Mouse (Mus musculus): ENCODE measurements around the gene Srrt. TPM values are rescaled to one million over a fixed set of nuclear protein-coding genes. Genes with fewer than 3 reads are reported as not detected.
A peak's percentile ranks its signal among the peaks of the same experiment; 100 is the strongest.
"Not testable (repeated sequence)": the region's sequence is repeated elsewhere in the genome, so short reads cannot be mapped to it uniquely, and the experiment has no call there.

Gene Srrt
- polyA plus RNA-seq, 1 experiment, result 461 TPM

DNA sequence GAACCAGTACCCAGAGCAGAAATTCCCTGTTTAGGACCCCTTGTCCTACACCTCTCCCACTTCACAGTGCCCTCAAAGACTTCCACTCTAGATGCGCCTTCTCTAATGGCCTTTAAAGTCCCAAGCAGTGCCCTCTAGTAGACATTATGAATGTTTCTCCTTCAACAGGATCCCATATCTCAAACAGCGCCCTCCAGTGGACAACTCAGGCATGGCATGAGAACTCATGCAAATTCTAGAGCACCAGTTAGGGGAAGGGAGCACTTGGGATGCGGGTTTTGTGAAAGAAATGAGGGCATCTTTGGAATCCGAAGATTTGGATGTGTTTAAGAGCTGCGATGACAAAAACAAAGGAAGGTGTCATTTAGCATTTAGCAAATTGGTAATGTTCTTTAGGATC is 22.4 kb downstream of the Srrt start:
- 53% methylated on average over 5 of the region's 5 CpGs for WGBS
- no peaks in the 10 kb centered on the region; the same call in 1 of the 2 replicates for H3K4me1 ChIP-seq (ENCODE audit: control insufficient read depth, insufficient read depth, low read length)

GRCm38 (mm10) chr5:137284411-137284810 is 23.1 kb downstream of the Srrt start:
- not testable (repeated sequence) for H3K4me1 ChIP-seq (ENCODE audit: control insufficient read depth, insufficient read depth, low read length); H3K4me3 ChIP-seq (replicated peaks; ENCODE audit: control insufficient read depth, low read depth, low read length)
- 81% methylated on average over 6 of the region's 6 CpGs for WGBS

More for the DNA sequence above, 22.4 kb downstream of the Srrt start:
- no peak overlapping the region for H3K27ac ChIP-seq (ENCODE audit: control insufficient read depth, insufficient read depth, low read depth, low read length, poor library complexity)
- H3K4me3 ChIP-seq (replicated peaks; ENCODE audit: control insufficient read depth, low read depth, low read length), result no peak overlapping the region
- TF ChIP-seq POLR2A (IDR thresholded peaks at IDR 0.05; ENCODE audit: borderline replicate concordance, control insufficient read depth, low read depth, low read length), result no peak
- peak; percentile 35; the same call in 1 of the 2 replicates for TF ChIP-seq CTCF (IDR thresholded peaks at IDR 0.05; ENCODE audit: control insufficient read depth, insufficient read depth, low read length)

GRCm38 (mm10) chr5:137277360-137278342 is 29.8 kb downstream of the Srrt start:
- no peak overlapping the region for H3K4me3 ChIP-seq (replicated peaks; ENCODE audit: control insufficient read depth, low read depth, low read length)
- H3K4me1 ChIP-seq (ENCODE audit: control insufficient read depth, insufficient read depth, low read length), result no peaks in the 10 kb centered on the region; the same call in 1 of the 2 replicates
- WGBS, result 48% methylated on average over 18 of the region's 18 CpGs
- no peak for TF ChIP-seq POLR2A (IDR thresholded peaks at IDR 0.05; ENCODE audit: borderline replicate concordance, control insufficient read depth, low read depth, low read length)
- peak; percentile 27; the same call in 1 of the 2 replicates for TF ChIP-seq CTCF (IDR thresholded peaks at IDR 0.05; ENCODE audit: control insufficient read depth, insufficient read depth, low read length)
- H3K27ac ChIP-seq (ENCODE audit: control insufficient read depth, insufficient read depth, low read depth, low read length, poor library complexity), result no peak overlapping the region

More at GRCm38 (mm10) chr5:137284411-137284810, 23.1 kb downstream of the Srrt start:
- not testable (repeated sequence) for H3K27ac ChIP-seq (ENCODE audit: control insufficient read depth, insufficient read depth, low read depth, low read length, poor library complexity)

DNA sequence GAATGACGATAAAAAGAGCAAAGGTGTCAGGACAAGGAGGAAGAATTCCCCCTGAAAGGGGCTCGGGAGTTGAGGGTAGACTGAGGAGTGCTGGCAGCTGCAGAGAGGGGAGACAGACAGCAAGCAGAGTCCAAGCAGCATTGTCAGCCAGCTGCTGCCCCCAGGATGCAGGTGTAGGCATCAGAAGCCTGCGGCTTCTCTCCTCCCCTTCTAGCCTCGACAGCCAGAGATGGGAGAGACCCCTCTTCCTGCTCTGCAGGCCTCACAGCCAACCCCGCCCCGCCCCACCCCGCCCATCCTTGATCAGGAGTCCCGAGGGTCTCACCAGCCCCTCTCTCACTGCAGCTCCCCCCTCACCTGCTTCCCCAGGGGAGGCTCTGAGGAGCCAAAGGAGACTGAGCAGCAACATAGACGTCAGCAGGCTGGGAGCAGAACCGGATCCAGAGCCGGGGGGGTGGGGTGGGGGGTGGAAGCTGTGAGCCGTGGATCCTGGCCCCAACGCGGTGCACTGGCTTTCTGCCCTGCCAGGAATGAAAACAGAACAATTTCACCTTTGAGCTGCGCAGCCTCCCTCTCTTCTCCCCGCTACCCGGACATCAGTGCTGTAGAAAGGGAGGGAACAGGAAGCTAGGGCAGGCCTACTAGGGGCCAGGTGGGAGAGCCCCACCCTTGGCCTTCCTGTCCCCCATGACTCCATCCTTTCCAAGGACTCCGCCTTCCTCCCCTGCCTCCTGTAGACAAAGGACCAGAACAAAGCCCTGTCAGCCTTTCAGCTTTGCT is 39.2 kb downstream of the Srrt start:
- Histone ChIP-seq H3K27ac (ENCODE audit: control insufficient read depth, insufficient read depth, low read depth, low read length, poor library complexity) (no peak overlapping the region), H3K4me3 (replicated peaks; ENCODE audit: control insufficient read depth, low read depth, low read length) (peak overlapping the region; percentile 53), H3K4me1 (ENCODE audit: control insufficient read depth, insufficient read depth, low read length) (peaks cover 8% of the 10 kb centered on the region)
- 14% methylated on average over 16 of the region's 18 CpGs for WGBS
- TF ChIP-seq POLR2A (IDR thresholded peaks at IDR 0.05; ENCODE audit: borderline replicate concordance, control insufficient read depth, low read depth, low read length) (no peak), CTCF (IDR thresholded peaks at IDR 0.05; ENCODE audit: control insufficient read depth, insufficient read depth, low read length) (no peak)

GRCm38 (mm10) chr5:137264787-137265186 is 42.7 kb downstream of the Srrt start:
- 72% methylated on average over 11 of the region's 11 CpGs for WGBS
- H3K4me1 ChIP-seq (ENCODE audit: control insufficient read depth, insufficient read depth, low read length), result peaks cover 10% of the 10 kb centered on the region
- peak overlapping the region; percentile 48 for H3K4me3 ChIP-seq (replicated peaks; ENCODE audit: control insufficient read depth, low read depth, low read length)
- no peak for TF ChIP-seq CTCF (IDR thresholded peaks at IDR 0.05; ENCODE audit: control insufficient read depth, insufficient read depth, low read length)
- no peak for TF ChIP-seq POLR2A (IDR thresholded peaks at IDR 0.05; ENCODE audit: borderline replicate concordance, control insufficient read depth, low read depth, low read length)
- H3K27ac ChIP-seq (ENCODE audit: control insufficient read depth, insufficient read depth, low read depth, low read length, poor library complexity), result peak overlapping the region; percentile 91

DNA sequence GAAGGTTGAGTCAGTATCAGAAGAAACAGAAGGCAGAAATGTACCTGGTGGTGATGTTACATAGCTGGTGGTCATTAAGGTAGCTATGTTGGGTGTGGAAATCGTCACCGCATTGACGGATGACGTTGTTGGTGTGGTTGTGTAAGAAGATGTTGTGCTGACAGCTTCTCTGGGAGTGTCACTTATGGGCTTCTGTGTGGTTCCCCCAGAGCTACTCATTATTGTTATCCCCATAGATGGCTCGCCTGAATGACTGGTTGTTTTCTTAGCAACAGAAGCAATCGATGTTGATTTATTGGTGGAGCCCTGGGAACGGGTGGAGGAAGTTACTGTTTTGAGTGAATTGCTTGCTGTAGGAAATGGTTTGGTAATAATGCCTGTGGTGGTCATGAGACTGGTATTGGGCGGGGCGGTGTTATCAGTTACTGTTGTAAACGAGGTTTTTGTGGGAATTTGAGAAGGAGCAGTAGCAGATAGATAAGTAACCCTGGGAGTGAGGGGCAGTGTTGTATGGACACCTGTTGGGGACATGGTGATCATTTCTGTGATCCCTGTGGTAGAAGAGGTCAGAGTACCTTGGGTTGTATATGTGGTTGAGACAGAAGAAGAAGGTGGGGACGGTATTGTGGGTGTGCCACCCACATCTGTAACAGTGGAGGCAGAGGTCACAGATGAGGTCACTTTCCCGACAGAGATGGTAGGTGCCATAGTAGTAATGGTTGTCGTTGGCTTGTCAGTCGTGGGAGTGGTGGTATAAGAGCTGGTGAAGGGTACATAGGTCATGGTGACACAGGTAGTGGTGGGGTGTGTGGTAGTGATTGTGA is 43.4 kb downstream of the Srrt start:
- H3K27ac ChIP-seq (ENCODE audit: control insufficient read depth, insufficient read depth, low read depth, low read length, poor library complexity), result peak overlapping the region; percentile 91
- H3K4me3 ChIP-seq (replicated peaks; ENCODE audit: control insufficient read depth, low read depth, low read length), result peak overlapping the region; percentile 49
- TF ChIP-seq POLR2A (IDR thresholded peaks at IDR 0.05; ENCODE audit: borderline replicate concordance, control insufficient read depth, low read depth, low read length), result no peak
- TF ChIP-seq CTCF (IDR thresholded peaks at IDR 0.05; ENCODE audit: control insufficient read depth, insufficient read depth, low read length), result no peak
- peaks cover 10% of the 10 kb centered on the region for H3K4me1 ChIP-seq (ENCODE audit: control insufficient read depth, insufficient read depth, low read length)
- 25% methylated on average over 14 of the region's 14 CpGs for WGBS

Other genes starting within 250 kb of the Srrt start
- gene Serpine1, start 235.4 kb downstream of the Srrt start, polyA plus RNA-seq (2011; ENCODE audit: insufficient read depth, insufficient read length, low replicate concordance, missing spikeins), result 0.95 and 3.1 TPM in 2 replicates
- 25.2 and 31.3 TPM in 2 replicates for gene Trim56, start 191.5 kb downstream of the Srrt start, polyA plus RNA-seq (2011; ENCODE audit: insufficient read depth, insufficient read length, low replicate concordance, missing spikeins)
- not detected in 2 replicates for gene Muc3, start 158.4 kb downstream of the Srrt start, polyA plus RNA-seq (2011; ENCODE audit: insufficient read depth, insufficient read length, low replicate concordance, missing spikeins)
- 6.0 and 9.9 TPM in 2 replicates for gene Muc3a, start 95.3 kb downstream of the Srrt start, polyA plus RNA-seq (2011; ENCODE audit: insufficient read depth, insufficient read length, low replicate concordance, missing spikeins)
- gene Ache, start 20.2 kb downstream of the Srrt start, polyA plus RNA-seq (2011; ENCODE audit: insufficient read depth, insufficient read length, low replicate concordance, missing spikeins), result 115 and 217 TPM in 2 replicates
- 74.0 and 131 TPM in 2 replicates for gene Ufsp1, start 13.0 kb downstream of the Srrt start, polyA plus RNA-seq (2011; ENCODE audit: insufficient read depth, insufficient read length, low replicate concordance, missing spikeins)
- gene Trip6, start 6.7 kb upstream of the Srrt start, polyA plus RNA-seq (2011; ENCODE audit: insufficient read depth, insufficient read length, low replicate concordance, missing spikeins), result 9.0 and 15.5 TPM in 2 replicates
- 10.9 and 14.4 TPM in 2 replicates for gene Slc12a9, start 25.9 kb upstream of the Srrt start, polyA plus RNA-seq (2011; ENCODE audit: insufficient read depth, insufficient read length, low replicate concordance, missing spikeins)
- 3.1 and 4.5 TPM in 2 replicates for gene Ephb4, start 42.4 kb upstream of the Srrt start, polyA plus RNA-seq (2011; ENCODE audit: insufficient read depth, insufficient read length, low replicate concordance, missing spikeins)
- not detected in 2 replicates for gene Zan, start 169.4 kb upstream of the Srrt start, polyA plus RNA-seq (2011; ENCODE audit: insufficient read depth, insufficient read length, low replicate concordance, missing spikeins)
- 22.1 and 32.2 TPM in 2 replicates for gene Pop7, start 194.8 kb upstream of the Srrt start, polyA plus RNA-seq (2011; ENCODE audit: insufficient read depth, insufficient read length, low replicate concordance, missing spikeins)
- 57.6 and 80.1 TPM in 2 replicates for gene Gigyf1, start 210.9 kb upstream of the Srrt start, polyA plus RNA-seq (2011; ENCODE audit: insufficient read depth, insufficient read length, low replicate concordance, missing spikeins)
- gene Epo, start 225.6 kb upstream of the Srrt start, polyA plus RNA-seq (2011; ENCODE audit: insufficient read depth, insufficient read length, low replicate concordance, missing spikeins), result not detected in 2 replicates
- 294 and 476 TPM in 2 replicates for gene Gnb2, start 225.8 kb upstream of the Srrt start, polyA plus RNA-seq (2011; ENCODE audit: insufficient read depth, insufficient read length, low replicate concordance, missing spikeins)
- gene Actl6b, start 245.8 kb upstream of the Srrt start, polyA plus RNA-seq (2011; ENCODE audit: insufficient read depth, insufficient read length, low replicate concordance, missing spikeins), result not detected in 2 replicates

All from bone marrow, adult 2 months (tissue).